Mouse (Mus musculus) kidney, adult 11 months (tissue): ENCODE results near the gene Gm3194.
"Not testable (repeated sequence)": the region's sequence is repeated elsewhere in the genome, so short reads cannot be mapped to it uniquely, and the experiment has no call there.

Experiments used
- DNase-seq: peaks from one replicate; pipeline ENCODE4 v3.0.0; 2022

Gm3194 gene

DNA sequence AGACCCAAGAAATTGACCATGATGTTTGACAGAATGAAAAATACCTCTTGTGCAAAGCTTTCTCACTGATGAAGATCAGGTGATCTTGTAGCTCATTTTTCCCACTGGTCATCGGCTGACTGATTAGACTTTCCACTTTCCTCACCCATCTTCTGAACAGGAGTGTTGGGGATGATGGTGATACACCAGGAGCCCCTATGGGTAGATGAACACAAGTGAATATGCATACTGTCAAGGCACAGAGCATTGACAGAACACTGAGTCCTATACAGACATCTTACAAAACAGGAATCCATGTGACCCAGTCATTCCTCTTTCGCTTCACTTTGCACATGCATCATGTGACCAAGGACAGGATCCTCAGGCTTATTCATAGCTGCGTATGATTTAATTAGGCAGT, at the start of gene Gm3194:
Gene Gm3194, minus strand, starts transcription at position 101 of the 400 bp plus-strand sequence.
- DNase-seq, result not testable (repeated sequence)

GRCm38 (mm10) chr14:5501374-5501773, 46.1 kb upstream of the Gm3194 start, which contains the start of gene Gm3488:
Gm3488 (plus strand) TSS chr14:5501674.
- not testable (repeated sequence) for DNase-seq

- not testable (repeated sequence) for DNase-seq
Measured at GRCm38 (mm10) chr14:5483907-5484306, 28.6 kb upstream of the Gm3194 start, which contains the start of gene Gm3187. Gm3187 (plus strand) TSS chr14:5484207.

DNA sequence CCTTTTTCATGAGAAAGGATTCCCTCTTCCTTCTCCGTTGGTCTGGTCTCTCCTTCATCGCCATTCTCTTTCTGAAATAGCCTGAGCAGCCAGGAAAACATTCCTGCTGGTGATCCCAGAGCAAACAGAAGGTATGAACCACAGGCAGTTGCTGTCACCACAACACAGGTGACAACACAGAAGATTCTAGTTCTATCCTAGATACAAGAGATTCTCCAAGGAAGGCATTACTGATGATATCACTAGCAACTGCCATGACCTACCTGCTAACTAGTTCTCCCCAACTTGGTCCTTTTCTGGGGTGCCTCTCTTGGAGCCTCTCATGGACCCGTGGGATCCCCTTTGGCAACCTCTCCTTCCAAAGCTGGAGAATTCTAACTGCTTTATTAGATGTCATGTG, 22.5 kb upstream of the Gm3194 start, which contains the start of gene Gm8246:
Gene Gm8246, minus strand, starts transcription at position 101 of the 400 bp plus-strand sequence.
- DNase-seq, result not testable (repeated sequence)

DNA sequence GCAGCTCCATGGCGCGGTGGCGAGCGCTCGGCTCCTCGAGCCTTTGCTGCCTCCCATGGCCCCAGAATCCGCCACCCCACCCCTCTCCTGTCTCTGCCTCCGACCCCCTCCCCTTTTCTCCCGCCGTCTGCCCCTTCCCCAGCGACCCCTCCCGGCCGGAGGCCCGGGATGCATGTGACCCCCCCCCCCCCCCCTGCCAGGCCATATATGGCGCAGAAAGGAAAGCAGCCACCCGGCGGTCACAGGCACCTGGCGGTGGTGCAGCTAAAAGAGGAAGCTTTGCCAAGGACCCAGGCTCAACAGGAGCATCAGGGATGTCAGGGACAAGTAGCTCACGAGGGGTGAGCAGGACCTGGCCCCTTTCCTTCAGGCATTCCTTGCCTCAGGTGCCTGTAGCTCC, 5.2 kb upstream of the Gm3194 start:
- DNase-seq, result not testable (repeated sequence)

GRCm38 (mm10) chr14:5388949-5389348, 66.3 kb downstream of the Gm3194 start, which contains the start of gene Gm3500:
Gm3500 (minus strand) TSS chr14:5389049.
- DNase-seq, result not testable (repeated sequence)
